Mouse (Mus musculus): Measurements from ENCODE around the gene Otulin. TPM values are rescaled to one million over a fixed set of nuclear protein-coding genes. Genes with fewer than 3 reads are reported as not detected.

The Otulin gene
- polyA plus RNA-seq, 1 experiment from 2014 or later = 28.2 TPM

GRCm38 (mm10) chr15:27668001-27668461 lies 37.5 kb upstream of the Otulin start:
- 78% methylated on average over 9 of the region's 9 CpGs for WGBS
- Histone ChIP-seq H3K36me3 (no peaks in the 10 kb centered on the region), H3K4me3 (no peak overlapping the region), H3K27me3 (ENCODE audit: low read depth, poor library complexity, severe bottlenecking) (no peaks in the 10 kb centered on the region), H3K4me1 (peaks cover 10% of the 10 kb centered on the region), H3K9me3 (replicated peaks) (no peaks in the 10 kb centered on the region), H3K27ac (replicated peaks) (no peak overlapping the region)
- no peak for DNase-seq (ENCODE audit: low spot score)

- H3K27ac ChIP-seq (replicated peaks) = no peak overlapping the region
- 76% methylated on average over 9 of the region's 9 CpGs for WGBS
- H3K4me3 ChIP-seq = no peak overlapping the region
- no peaks in the 10 kb centered on the region for H3K9me3 ChIP-seq (replicated peaks)
- no peaks in the 10 kb centered on the region for H3K36me3 ChIP-seq
- DNase-seq (ENCODE audit: low spot score) = no peak
- H3K27me3 ChIP-seq (ENCODE audit: low read depth, poor library complexity, severe bottlenecking) = no peaks in the 10 kb centered on the region
- peaks cover 4% of the 10 kb centered on the region; the same call in 1 of the 2 replicates for H3K4me1 ChIP-seq
These were observed 36.5 kb upstream of the Otulin start for GRCm38 (mm10) chr15:27666911-27667539.

DNA sequence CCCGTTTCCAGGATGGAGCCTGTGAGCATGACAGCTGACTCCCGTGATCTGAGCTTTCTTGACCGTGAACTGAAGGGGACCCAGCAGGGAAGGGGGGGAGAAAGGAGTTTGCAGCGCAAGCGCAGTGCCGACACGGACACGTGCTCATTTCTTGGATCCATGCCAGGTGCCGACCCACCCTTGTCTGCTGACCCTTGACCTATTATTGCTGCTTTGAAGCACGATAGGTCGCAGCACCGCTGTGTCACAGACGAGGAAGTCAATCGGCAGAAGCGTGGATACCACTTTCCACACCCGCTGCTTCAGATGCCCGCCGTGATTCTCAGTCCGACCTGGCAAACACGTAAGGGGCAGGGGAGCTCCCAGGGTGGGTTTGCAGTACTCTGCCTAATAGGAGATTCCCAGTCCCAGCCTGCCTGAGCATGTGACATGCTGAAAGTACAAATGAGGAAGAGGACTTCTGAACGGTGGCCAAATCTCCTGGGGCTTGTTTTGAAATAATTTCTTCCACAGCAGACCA lies 35.0 kb upstream of the Otulin start:
- 80% methylated on average over 21 of the region's 21 CpGs for WGBS
- no peaks in the 10 kb centered on the region for H3K9me3 ChIP-seq (replicated peaks)
- H3K27ac ChIP-seq (replicated peaks) = no peak overlapping the region
- DNase-seq (ENCODE audit: low spot score) = no peak
- no peaks in the 10 kb centered on the region for H3K27me3 ChIP-seq (ENCODE audit: low read depth, poor library complexity, severe bottlenecking)
- H3K36me3 ChIP-seq = no peaks in the 10 kb centered on the region
- H3K4me1 ChIP-seq = no peaks in the 10 kb centered on the region
- no peak overlapping the region for H3K4me3 ChIP-seq

GRCm38 (mm10) chr15:27664126-27664525 lies 33.6 kb upstream of the Otulin start:
- DNase-seq (ENCODE audit: low spot score) = no peak
- 95% methylated on average over 9 of the region's 9 CpGs for WGBS
- Histone ChIP-seq H3K4me1 (no peaks in the 10 kb centered on the region), H3K27me3 (ENCODE audit: low read depth, poor library complexity, severe bottlenecking) (no peaks in the 10 kb centered on the region), H3K4me3 (no peak overlapping the region), H3K27ac (replicated peaks) (no peak overlapping the region), H3K36me3 (no peaks in the 10 kb centered on the region), H3K9me3 (replicated peaks) (no peaks in the 10 kb centered on the region)

DNA sequence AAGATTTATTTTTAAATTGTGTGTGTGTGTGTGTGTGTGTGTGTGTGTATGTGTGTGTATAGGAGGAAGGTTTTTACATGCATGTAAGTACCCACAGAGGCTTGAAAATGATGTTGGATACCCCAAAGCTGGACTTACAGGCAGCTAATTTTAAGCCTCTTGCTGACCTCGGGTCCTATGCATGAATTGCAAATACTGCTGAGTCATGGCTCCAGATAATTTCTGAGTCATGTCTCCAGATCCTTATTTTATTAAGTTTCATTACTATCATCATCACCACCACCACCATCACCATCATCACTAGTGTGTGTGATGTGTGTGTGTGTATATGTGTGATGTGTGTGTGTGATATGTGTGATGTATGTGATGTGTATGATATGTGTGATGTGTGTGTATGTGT lies 32.2 kb upstream of the Otulin start:
- no peaks in the 10 kb centered on the region for H3K36me3 ChIP-seq
- H3K27me3 ChIP-seq (ENCODE audit: low read depth, poor library complexity, severe bottlenecking) = no peaks in the 10 kb centered on the region
- H3K4me3 ChIP-seq = no peak overlapping the region
- no peak overlapping the region for H3K27ac ChIP-seq (replicated peaks)
- no peaks in the 10 kb centered on the region for H3K4me1 ChIP-seq
- DNase-seq (ENCODE audit: low spot score) = no peak
- WGBS = 63% methylated on average over 1 of the region's 1 CpGs
- no peaks in the 10 kb centered on the region for H3K9me3 ChIP-seq (replicated peaks)

DNA sequence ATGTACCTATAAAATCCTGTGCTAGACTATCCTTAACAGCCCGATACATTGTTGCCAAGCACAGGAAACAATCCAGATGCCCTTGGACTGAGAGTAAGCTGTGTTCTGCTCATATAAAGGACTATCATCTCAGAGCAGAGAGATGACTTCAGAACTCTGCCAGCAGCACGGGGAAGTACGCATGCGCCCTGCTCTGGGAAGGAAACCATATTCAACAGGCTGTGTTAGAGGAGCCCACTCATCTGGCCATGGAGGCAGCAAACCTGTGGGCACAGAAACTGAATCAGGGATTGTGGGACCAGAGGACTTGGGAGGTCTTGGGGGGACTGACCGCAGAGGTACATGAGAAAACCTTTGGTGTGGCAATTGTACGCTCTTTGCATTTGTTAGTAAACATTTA lies 31.2 kb upstream of the Otulin start:
- Histone ChIP-seq H3K9me3 (replicated peaks) (no peaks in the 10 kb centered on the region), H3K27me3 (ENCODE audit: low read depth, poor library complexity, severe bottlenecking) (no peaks in the 10 kb centered on the region), H3K36me3 (no peaks in the 10 kb centered on the region), H3K4me1 (no peaks in the 10 kb centered on the region), H3K4me3 (no peak overlapping the region), H3K27ac (replicated peaks) (no peak overlapping the region)
- DNase-seq (ENCODE audit: low spot score) = no peak
- 94% methylated on average over 6 of the region's 6 CpGs for WGBS

GRCm38 (mm10) chr15:27659592-27660244 lies 29.2 kb upstream of the Otulin start:
- DNase-seq (ENCODE audit: low spot score) = peak; percentile 85
- no peaks in the 10 kb centered on the region for H3K27me3 ChIP-seq (ENCODE audit: low read depth, poor library complexity, severe bottlenecking)
- H3K27ac ChIP-seq (replicated peaks) = no peak overlapping the region
- no peaks in the 10 kb centered on the region for H3K9me3 ChIP-seq (replicated peaks)
- H3K4me3 ChIP-seq = no peak overlapping the region
- WGBS = 44% methylated on average over 17 of the region's 17 CpGs
- no peaks in the 10 kb centered on the region for H3K36me3 ChIP-seq
- no peaks in the 10 kb centered on the region for H3K4me1 ChIP-seq

DNA sequence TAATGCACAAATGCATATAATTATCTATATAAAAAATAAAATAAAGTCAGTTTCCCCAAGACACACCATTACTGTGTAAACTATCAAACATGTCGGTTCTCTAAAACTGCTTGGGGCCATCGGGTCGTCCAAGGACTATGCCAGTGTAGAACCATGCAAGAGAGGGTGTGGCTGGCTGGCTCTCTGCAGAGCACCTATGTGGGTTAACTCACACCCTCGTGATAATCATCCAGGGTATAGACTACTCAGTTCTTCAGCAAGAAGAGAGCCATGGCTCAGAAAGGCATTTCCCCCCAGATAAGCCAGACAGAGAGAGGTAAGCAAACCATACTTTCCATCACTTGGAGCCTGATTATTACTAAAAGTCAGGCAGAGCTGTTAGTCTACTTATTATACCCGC lies 28.6 kb upstream of the Otulin start:
- no peak for DNase-seq (ENCODE audit: low spot score)
- Histone ChIP-seq H3K27ac (replicated peaks) (no peak overlapping the region), H3K36me3 (no peaks in the 10 kb centered on the region), H3K9me3 (replicated peaks) (no peaks in the 10 kb centered on the region), H3K4me3 (no peak overlapping the region), H3K27me3 (ENCODE audit: low read depth, poor library complexity, severe bottlenecking) (no peaks in the 10 kb centered on the region), H3K4me1 (no peaks in the 10 kb centered on the region)
- WGBS = 88% methylated on average over 5 of the region's 5 CpGs

GRCm38 (mm10) chr15:27658356-27658755 lies 27.9 kb upstream of the Otulin start:
- Histone ChIP-seq H3K36me3 (no peaks in the 10 kb centered on the region), H3K4me3 (no peak overlapping the region), H3K9me3 (replicated peaks) (no peaks in the 10 kb centered on the region), H3K27me3 (ENCODE audit: low read depth, poor library complexity, severe bottlenecking) (no peaks in the 10 kb centered on the region), H3K4me1 (no peaks in the 10 kb centered on the region), H3K27ac (replicated peaks) (no peak overlapping the region)
- no peak for DNase-seq (ENCODE audit: low spot score)
- WGBS = 92% methylated on average over 4 of the region's 4 CpGs

DNA sequence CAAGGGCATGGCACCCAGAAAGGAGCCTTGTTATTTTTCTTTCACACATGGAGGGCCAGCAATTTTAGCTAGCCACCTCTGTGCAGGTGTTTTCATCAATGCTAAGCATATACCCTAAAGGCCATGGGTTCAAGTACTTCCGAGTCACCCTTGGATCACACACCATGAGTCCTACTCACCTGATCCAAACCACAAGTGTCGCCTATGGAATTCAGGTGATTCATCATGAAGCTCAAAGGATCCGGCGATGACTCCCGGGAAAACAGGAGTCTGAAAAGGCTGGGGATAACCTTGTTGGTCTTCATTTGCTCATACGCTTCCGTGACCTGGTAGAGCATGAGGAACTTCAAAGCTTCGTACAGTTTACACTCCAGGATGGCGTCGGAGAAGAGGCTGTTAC lies 27.4 kb upstream of the Otulin start:
- Histone ChIP-seq H3K27ac (replicated peaks) (no peak overlapping the region), H3K4me3 (no peak overlapping the region), H3K36me3 (no peaks in the 10 kb centered on the region), H3K9me3 (replicated peaks) (no peaks in the 10 kb centered on the region), H3K4me1 (no peaks in the 10 kb centered on the region), H3K27me3 (ENCODE audit: low read depth, poor library complexity, severe bottlenecking) (no peaks in the 10 kb centered on the region)
- 97% methylated on average over 10 of the region's 10 CpGs for WGBS
- DNase-seq (ENCODE audit: low spot score) = no peak

- H3K36me3 ChIP-seq = no peaks in the 10 kb centered on the region
- H3K4me1 ChIP-seq = no peaks in the 10 kb centered on the region
- H3K4me3 ChIP-seq = no peak overlapping the region
- no peaks in the 10 kb centered on the region for H3K9me3 ChIP-seq (replicated peaks)
- DNase-seq (ENCODE audit: low spot score) = no peak
- no peaks in the 10 kb centered on the region for H3K27me3 ChIP-seq (ENCODE audit: low read depth, poor library complexity, severe bottlenecking)
- 84% methylated on average over 9 of the region's 9 CpGs for WGBS
- no peak overlapping the region for H3K27ac ChIP-seq (replicated peaks)
These were observed 26.1 kb upstream of the Otulin start for GRCm38 (mm10) chr15:27656626-27657025.

- Histone ChIP-seq H3K9me3 (replicated peaks) (no peaks in the 10 kb centered on the region), H3K27ac (replicated peaks) (no peak overlapping the region), H3K36me3 (no peaks in the 10 kb centered on the region), H3K4me1 (no peaks in the 10 kb centered on the region), H3K27me3 (ENCODE audit: low read depth, poor library complexity, severe bottlenecking) (no peaks in the 10 kb centered on the region), H3K4me3 (no peak overlapping the region)
- 21% methylated on average over 5 of the region's 5 CpGs for WGBS
- DNase-seq (ENCODE audit: low spot score) = peak; percentile 37
These were observed 24.5 kb upstream of the Otulin start for GRCm38 (mm10) chr15:27655015-27655414.

GRCm38 (mm10) chr15:27647686-27648085 lies 17.2 kb upstream of the Otulin start:
- H3K9me3 ChIP-seq (replicated peaks) = 0 out of 2 replicates have a peak, but pooled peaks cover 2% of the 10 kb centered on the region
- no peak overlapping the region for H3K27ac ChIP-seq (replicated peaks)
- no peak overlapping the region for H3K4me3 ChIP-seq
- no peaks in the 10 kb centered on the region for H3K27me3 ChIP-seq (ENCODE audit: low read depth, poor library complexity, severe bottlenecking)
- no peaks in the 10 kb centered on the region for H3K4me1 ChIP-seq
- no peak for DNase-seq (ENCODE audit: low spot score)
- H3K36me3 ChIP-seq = no peaks in the 10 kb centered on the region
- 58% methylated on average over 3 of the region's 3 CpGs for WGBS

Measured in midbrain, embryonic 10.5 days (tissue).